Mouse (Mus musculus): ENCODE measurements around the gene Ptpn11.

GRCm38 (mm10) chr5:121210601-121210924 lies 19.4 kb upstream of the Ptpn11 start:
- TF ChIP-seq HCFC1 (IDR thresholded peaks at IDR 0.05; ENCODE audit: borderline replicate concordance, insufficient read depth, low read length) (no peak), CHD2 (IDR thresholded peaks at IDR 0.05; ENCODE audit: low read depth, low read length) (no peak), ZNF384 (IDR thresholded peaks at IDR 0.05; ENCODE audit: low read depth, low read length) (no peak), MAFK (IDR thresholded peaks at IDR 0.05; ENCODE audit: insufficient read depth, low read depth, low read length) (no peak), ZC3H11A (IDR thresholded peaks at IDR 0.05; ENCODE audit: borderline replicate concordance, low read depth, low read length) (no peak)

Measured in ES-E14 (cell line).